Mouse (Mus musculus): ENCODE data around the gene Gal3st2b.
"Not testable (repeated sequence)": the region's sequence is repeated elsewhere in the genome, so short reads cannot be mapped to it uniquely, and the experiment has no call there.

The Gal3st2b gene

DNA sequence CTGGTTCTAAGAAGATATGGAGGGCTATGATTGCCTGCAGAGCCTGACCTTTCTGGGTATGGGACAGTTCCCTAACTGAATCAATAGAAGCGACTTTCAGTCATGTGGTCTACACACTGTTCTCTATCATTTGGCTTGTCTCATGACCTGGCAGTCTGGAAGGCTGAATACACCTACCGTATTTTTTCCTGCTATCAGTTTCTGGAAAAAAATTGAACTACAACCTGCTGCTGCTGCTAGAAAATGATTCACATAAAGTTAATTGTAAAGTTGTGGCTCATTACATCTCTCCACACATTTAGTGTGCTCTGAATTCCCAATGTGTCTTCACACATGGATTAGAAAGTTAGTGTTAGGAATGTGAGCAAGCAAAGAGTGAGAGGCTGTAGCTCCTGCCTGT, at the start of gene Gal3st2b:
TSS of gene Gal3st2b (plus strand) at position 301 of the 400 bp plus-strand sequence.
- DNase-seq (ENCODE audit: extremely low spot score): not testable (repeated sequence)

DNA sequence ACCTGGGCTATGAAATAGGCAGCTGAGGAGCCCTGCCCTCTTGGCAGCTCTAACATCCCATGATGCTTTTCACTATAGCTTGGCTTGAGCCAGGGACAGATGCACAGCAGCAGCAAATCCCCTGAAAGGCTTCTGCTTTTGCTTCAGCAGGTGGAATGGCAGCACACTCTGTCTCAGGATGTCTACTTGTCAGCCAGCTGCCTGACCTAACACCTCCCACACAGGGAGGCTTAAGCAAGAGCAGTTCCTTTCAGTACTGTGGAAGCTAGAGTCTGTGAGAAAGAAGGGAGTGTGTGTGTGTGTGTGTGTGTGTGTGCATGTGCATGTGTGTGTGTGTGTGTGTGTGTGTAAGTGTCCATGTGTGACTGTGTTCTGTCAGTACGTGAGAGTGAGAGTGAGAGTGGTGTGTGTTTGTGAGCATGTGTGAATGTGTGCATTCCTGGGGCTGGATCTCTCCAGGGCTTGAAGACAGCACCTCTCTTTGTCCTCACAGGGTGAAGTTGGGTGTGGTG, 46.5 kb upstream of the Gal3st2b start:
- DNase-seq (ENCODE audit: extremely low spot score): not testable (repeated sequence)

GRCm38 (mm10) chr1:93874405-93874804, 43.7 kb upstream of the Gal3st2b start:
- DNase-seq (ENCODE audit: extremely low spot score): not testable (repeated sequence)

GRCm38 (mm10) chr1:93881778-93882177, 36.3 kb upstream of the Gal3st2b start:
- not testable (repeated sequence) for DNase-seq (ENCODE audit: extremely low spot score)

GRCm38 (mm10) chr1:93890936-93891335, 27.2 kb upstream of the Gal3st2b start:
- not testable (repeated sequence) for DNase-seq (ENCODE audit: extremely low spot score)

DNA sequence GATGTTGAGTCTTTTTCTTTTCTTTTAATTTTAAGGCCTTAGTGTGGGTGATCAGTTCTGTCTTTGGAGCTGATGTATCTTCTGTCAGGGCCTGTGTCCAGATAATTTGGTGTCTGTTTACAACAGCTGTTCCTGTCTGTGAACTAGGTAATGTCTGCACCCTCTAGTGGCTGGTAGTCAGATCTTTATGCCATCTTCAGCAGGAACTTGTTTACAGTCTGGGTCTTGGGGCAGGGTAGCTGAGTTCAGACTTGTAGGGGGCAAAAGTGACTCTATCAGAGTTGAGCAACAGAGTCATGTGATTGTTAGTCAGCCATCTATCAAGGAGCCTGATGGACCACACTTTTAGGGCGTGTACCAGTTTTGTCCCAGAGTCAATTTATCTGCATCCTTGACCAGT, 20.7 kb upstream of the Gal3st2b start:
- DNase-seq (ENCODE audit: extremely low spot score): not testable (repeated sequence)

GRCm38 (mm10) chr1:93901291-93901690, 16.8 kb upstream of the Gal3st2b start:
- not testable (repeated sequence) for DNase-seq (ENCODE audit: extremely low spot score)

DNA sequence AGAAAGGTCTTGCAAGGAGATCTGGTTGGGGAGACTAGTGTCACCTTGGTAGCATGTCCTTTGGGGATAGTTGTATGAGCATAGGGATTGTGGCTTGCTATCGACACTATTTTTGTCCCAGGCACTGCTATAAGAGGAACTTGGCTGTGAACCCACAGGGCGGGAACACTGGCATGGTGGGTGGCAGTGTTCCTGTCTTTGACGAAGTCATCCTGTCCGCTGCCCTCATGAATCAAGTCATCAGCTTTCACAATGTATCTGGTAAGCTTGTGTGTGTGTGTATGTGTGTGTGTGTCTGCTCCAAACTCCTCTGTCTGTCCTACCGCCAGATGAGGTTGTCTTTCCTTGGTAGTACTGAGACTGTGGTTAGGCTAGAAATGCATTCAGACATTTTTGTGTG, 11.4 kb upstream of the Gal3st2b start:
- DNase-seq (ENCODE audit: extremely low spot score): not testable (repeated sequence)

DNA sequence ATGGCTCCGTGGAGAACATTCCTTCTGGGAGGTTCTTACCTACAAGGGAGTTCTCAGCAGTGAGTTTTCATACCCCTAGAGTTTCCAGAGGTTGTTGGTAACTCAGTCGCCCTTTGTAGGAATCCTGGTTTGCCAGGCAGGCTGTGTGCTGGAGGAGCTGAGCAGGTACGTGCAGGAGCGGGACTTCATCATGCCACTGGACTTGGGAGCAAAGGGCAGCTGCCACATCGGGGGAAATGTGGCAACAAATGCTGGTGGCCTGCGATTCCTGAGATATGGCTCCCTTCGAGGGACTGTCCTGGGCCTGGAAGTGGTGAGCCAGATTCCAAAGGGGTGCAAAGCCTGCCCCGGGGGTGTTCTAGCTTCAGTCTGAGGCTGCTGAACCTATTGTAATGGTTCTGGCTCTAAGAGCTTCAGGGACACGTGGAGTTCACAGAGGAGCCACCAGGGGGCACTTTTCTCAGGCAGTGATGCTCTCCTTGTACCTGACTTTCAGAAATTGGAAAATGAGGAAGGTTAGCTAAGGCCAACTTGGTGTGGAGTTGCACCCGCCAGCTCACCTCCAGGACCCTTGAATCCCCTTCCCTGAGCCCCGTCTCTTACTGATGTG, 9.0 kb upstream of the Gal3st2b start:
- DNase-seq (ENCODE audit: extremely low spot score): not testable (repeated sequence)

DNA sequence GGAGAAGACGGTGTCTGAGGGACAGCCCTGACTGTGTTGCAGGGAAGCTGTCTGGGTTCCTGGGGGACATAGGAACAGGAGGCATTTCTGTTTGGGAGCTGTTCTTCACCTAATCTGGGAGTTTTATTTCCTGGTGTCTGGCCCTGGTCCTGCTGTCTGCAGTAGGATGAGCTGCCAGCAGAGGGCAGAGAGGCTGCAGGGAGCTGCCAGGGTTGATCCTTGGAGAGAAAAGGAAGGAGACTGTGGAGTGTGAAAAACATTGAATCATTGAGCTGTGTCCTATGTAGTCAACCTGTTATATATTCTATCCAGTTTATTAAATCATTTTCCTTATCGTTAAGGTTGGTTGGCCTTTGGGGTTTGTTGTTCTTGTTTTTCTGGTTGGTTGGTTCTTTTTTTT, 6.2 kb upstream of the Gal3st2b start:
- not testable (repeated sequence) for DNase-seq (ENCODE audit: extremely low spot score)

DNA sequence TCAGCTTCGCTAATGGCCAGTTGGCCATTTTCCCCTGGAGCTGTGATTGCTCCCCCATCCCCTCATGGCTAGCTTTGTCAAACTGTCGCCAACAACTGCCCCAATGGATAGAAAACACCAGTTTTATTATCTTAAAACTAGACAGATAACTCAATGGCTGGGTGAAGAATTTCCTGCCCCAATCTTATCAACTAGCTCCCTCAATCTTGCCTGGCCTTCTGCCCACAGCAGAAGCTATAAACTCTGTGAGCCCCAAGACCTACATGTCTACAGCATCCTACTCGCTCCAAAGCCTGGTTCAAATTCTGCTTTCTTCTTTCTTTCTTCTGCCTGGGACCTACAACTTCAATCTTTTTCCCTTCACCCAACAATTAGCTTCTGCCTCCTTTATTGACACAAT, 951 bp upstream of the Gal3st2b start:
- DNase-seq (ENCODE audit: extremely low spot score): not testable (repeated sequence)

- DNase-seq (ENCODE audit: extremely low spot score): not testable (repeated sequence)
These were observed 664 bp downstream of the Gal3st2b start for GRCm38 (mm10) chr1:93918775-93919174.

DNA sequence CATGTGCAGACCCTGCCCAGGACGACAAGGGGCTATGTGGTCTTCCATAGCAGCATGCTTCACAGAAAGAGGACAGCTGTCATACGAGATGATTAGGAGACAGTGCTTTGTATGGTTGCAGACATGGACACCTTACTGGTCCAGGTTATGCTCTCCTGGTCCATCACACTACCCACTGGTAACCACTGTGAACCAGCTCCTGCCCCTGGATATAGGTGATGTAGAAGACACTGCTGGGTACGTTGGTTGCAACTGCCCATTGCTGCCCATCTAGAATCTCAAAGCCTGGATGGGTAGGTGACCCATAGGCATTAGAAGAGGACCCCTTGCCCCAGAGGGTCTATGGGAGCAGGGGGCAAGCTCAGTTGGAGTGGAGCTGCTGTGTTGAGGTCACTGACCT, 1.2 kb downstream of the Gal3st2b start:
- DNase-seq (ENCODE audit: extremely low spot score): not testable (repeated sequence)

- DNase-seq (ENCODE audit: extremely low spot score): not testable (repeated sequence)
These were observed 4.5 kb downstream of the Gal3st2b start for GRCm38 (mm10) chr1:93922609-93923008.

- DNase-seq (ENCODE audit: extremely low spot score): not testable (repeated sequence)
These were observed 5.0 kb downstream of the Gal3st2b start for GRCm38 (mm10) chr1:93923098-93923497.

- not testable (repeated sequence) for DNase-seq (ENCODE audit: extremely low spot score)
These were observed 17.3 kb downstream of the Gal3st2b start for GRCm38 (mm10) chr1:93935378-93935777.

GRCm38 (mm10) chr1:93937807-93938206, 19.7 kb downstream of the Gal3st2b start:
- not testable (repeated sequence) for DNase-seq (ENCODE audit: extremely low spot score)

DNA sequence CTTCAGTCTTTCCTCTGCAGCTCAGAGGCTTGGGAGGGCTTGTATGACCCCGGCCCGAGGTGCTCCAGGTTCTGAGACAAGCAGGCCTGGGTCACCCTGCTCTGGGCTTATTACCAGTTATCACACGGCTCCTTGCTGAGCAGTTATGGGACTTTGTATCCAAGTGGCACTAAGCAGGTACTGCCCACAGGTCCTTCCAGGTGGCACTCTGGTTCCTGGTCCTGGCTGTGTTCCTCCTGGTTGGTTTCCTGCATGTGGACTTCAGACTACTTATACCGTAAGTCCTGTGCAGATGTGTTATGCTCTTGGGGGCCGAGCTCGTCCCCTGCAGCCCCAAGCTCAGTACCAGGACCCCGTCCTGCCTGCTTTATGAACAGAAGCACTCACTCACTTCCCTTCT, 20.3 kb downstream of the Gal3st2b start:
- DNase-seq (ENCODE audit: extremely low spot score): not testable (repeated sequence)

DNA sequence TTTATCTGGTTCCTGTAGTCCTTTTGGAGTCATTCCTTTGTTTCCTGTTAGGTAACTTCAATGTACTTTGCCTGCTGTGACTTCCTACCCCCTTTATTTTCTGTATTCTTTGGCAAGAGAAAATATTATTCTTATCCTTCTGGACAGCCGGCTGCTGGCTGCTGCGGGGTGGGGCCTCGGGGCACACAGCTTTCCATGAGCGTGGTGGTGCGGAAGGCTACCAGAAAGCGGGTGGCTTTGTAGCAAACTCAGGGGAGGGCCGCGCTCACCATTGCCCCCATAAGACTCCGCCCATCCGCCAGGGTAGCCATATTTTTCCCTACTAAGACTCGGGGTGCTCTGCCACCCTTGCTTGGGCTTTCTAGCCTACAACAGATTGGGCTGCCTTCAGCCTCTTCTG, 31.0 kb downstream of the Gal3st2b start:
- DNase-seq (ENCODE audit: extremely low spot score): not testable (repeated sequence)

DNA sequence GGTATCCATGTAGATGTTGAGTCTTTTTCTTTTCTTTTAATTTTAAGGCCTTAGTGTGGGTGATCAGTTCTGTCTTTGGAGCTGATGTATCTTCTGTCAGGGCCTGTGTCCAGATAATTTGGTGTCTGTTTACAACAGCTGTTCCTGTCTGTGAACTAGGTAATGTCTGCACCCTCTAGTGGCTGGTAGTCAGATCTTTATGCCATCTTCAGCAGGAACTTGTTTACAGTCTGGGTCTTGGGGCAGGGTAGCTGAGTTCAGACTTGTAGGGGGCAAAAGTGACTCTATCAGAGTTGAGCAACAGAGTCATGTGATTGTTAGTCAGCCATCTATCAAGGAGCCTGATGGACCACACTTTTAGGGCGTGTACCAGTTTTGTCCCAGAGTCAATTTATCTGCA, 48.4 kb downstream of the Gal3st2b start:
- DNase-seq (ENCODE audit: extremely low spot score): not testable (repeated sequence)

- DNase-seq (ENCODE audit: extremely low spot score): not testable (repeated sequence)
These were observed 52.3 kb downstream of the Gal3st2b start for GRCm38 (mm10) chr1:93970380-93970779.

- not testable (repeated sequence) for DNase-seq (ENCODE audit: extremely low spot score)
These were observed 52.7 kb downstream of the Gal3st2b start for GRCm38 (mm10) chr1:93970797-93971196.

DNA sequence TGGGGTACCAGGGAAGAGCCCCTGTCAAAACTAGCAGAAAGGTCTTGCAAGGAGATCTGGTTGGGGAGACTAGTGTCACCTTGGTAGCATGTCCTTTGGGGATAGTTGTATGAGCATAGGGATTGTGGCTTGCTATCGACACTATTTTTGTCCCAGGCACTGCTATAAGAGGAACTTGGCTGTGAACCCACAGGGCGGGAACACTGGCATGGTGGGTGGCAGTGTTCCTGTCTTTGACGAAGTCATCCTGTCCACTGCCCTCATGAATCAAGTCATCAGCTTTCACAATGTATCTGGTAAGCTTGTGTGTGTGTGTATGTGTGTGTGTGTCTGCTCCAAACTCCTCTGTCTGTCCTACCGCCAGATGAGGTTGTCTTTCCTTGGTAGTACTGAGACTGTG, 57.7 kb downstream of the Gal3st2b start:
- not testable (repeated sequence) for DNase-seq (ENCODE audit: extremely low spot score)

Measured in embryo, embryonic 9.5 days (tissue).